Mouse (Mus musculus): ENCODE measurements around the gene Gtpbp3. TPM values are rescaled to one million over a fixed set of nuclear protein-coding genes. Genes with fewer than 3 reads are reported as not detected.
A peak's percentile ranks its signal among the peaks of the same experiment; 100 is the strongest.

Gtpbp3 gene
- polyA plus RNA-seq, 1 experiment from 2014 or later = 10.6 TPM

DNA sequence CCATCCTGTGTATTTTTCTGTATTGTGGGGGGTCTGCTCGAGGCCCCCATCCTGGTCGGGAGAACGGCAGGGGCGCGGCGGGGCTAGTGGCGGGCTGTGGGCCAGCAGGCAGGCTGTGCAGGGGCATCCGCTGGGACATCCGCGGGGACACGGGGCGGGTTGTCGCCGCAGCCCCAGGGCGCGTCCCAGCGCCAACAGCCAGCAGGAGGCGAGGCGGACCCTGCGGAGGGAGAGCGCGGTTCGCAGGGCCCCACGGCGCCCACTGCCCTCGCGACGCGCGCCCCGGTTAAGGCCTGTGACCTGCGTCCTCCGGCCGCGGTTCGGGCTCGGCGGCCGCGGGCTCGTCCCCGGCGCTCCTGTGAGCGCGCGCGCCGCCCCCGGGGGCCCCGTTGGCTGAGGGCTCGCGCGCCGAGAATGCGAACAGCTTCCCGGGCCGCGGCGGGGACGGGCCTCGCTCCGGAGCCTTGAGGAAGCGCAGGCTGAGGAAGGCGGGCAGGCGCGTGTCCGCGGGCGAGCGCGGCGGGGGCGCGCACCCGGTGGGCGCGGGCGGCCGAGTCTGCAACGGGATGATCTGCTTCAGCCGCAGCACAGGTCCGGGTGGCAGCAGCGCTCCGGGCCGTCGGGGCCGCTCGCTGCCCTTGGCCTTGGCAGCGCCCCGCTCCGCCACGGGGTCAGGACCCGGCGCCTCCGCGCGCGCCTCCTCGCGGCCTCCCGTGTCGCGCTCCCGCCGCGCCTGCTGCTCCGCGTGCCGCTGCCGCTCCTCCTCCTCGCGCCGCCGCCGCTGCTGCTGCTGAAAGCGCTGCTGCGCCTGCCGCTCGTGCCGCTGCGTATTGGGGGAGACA, 11.6 kb upstream of the Gtpbp3 start:
- Histone ChIP-seq H3K27ac (ENCODE audit: low read length) (peak overlapping the region; percentile 73), H3K36me3 (ENCODE audit: insufficient read depth, low read length) (0 out of 2 replicates have a peak, but pooled peaks cover 8% of the 10 kb centered on the region), H3K9ac (replicated peaks; ENCODE audit: low read depth) (peak overlapping the region; percentile 44), H3K4me2 (replicated peaks; ENCODE audit: low read depth, low read length) (peak overlapping the region; percentile 83), H3K4me1 (ENCODE audit: insufficient read depth, low read depth, low read length) (peaks cover 6% of the 10 kb centered on the region; the same call in 1 of the 2 replicates), H3K4me3 (ENCODE audit: low read depth, low read length) (peak overlapping the region; percentile 58), H3K9me3 (ENCODE audit: low read length) (no peaks in the 10 kb centered on the region), H3K27me3 (replicated peaks; ENCODE audit: insufficient read depth, low read length) (no peaks in the 10 kb centered on the region)
- no peak for TF ChIP-seq EP300 (IDR thresholded peaks at IDR 0.05)
- peak; percentile 55 for TF ChIP-seq CTCF (IDR thresholded peaks at IDR 0.05)
- ATAC-seq (peak; percentile 80), DNase-seq (ENCODE audit: low spot score) (peak; percentile 80)
- WGBS = 5% methylated on average over 38 of the region's 121 CpGs

DNA sequence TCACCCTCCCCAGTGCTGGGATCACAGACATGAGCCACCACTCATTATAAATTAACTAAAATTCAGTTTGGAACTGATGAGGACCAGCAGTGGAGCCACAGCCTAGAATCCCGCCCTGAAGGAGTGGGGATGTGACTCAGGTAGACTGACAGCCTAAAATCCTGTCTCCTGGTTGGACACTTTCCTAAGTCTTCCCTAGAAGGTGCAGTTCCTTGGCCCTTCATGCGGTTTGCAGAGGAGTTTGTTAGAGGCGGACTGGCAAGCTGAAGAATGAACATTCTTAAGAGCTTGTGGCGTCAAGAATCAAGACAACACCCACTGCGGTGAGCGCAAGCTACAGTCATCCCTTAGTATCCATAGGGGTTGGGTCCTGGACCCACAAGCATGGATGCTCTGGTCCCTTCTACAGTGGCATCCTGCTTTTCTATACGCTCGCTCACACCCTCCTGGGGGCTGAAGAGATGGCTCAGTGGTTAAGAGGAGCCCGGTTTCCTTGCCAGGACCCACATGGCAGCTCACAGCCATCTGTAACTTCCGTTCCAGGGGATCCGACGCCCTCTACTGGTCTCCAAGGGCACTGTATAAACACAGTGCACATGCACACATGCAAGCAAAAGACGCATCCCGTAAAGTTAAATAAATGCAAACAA, 10.6 kb upstream of the Gtpbp3 start:
- H3K4me3 ChIP-seq (ENCODE audit: low read depth, low read length) = no peak overlapping the region
- no peak overlapping the region for H3K27ac ChIP-seq (ENCODE audit: low read length)
- peak; percentile 38 for DNase-seq (ENCODE audit: low spot score)
- H3K9me3 ChIP-seq (ENCODE audit: low read length) = no peaks in the 10 kb centered on the region
- 58% methylated on average over 14 of the region's 14 CpGs for WGBS
- no peak for ATAC-seq
- no peak overlapping the region; the same call in 1 of the 2 replicates for H3K4me2 ChIP-seq (replicated peaks; ENCODE audit: low read depth, low read length)
- no peaks in the 10 kb centered on the region for H3K27me3 ChIP-seq (replicated peaks; ENCODE audit: insufficient read depth, low read length)
- peaks cover 6% of the 10 kb centered on the region; the same call in 1 of the 2 replicates for H3K4me1 ChIP-seq (ENCODE audit: insufficient read depth, low read depth, low read length)
- 0 out of 2 replicates have a peak, but pooled peaks cover 12% of the 10 kb centered on the region for H3K36me3 ChIP-seq (ENCODE audit: insufficient read depth, low read length)
- H3K9ac ChIP-seq (replicated peaks; ENCODE audit: low read depth) = no peak overlapping the region
- TF ChIP-seq EP300 (IDR thresholded peaks at IDR 0.05) (no peak), CTCF (IDR thresholded peaks at IDR 0.05) (peak; percentile 67)

DNA sequence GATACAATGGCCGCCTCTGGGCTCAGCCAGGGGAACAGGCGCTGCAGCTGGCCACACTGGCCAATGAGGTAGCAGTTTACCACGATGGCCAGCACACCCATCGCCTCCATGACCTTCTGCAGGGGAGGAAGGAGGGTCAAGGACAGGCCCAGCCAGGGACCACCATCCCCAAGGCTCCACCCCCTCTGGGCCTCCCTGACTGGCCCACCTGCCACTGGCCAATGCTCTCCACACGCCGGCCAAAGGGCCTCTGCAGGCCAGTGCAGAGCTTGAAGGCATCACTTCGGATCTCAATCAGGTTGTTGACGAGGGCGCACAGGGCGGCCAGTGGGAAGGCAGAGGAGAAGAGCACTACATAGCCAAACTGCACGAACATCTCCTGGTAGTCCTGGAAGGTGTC, 9.0 kb upstream of the Gtpbp3 start:
- no peak overlapping the region for H3K27ac ChIP-seq (ENCODE audit: low read length)
- H3K4me3 ChIP-seq (ENCODE audit: low read depth, low read length) = no peak overlapping the region
- 0 out of 2 replicates have a peak, but pooled peaks cover 3% of the 10 kb centered on the region for H3K36me3 ChIP-seq (ENCODE audit: insufficient read depth, low read length)
- H3K9ac ChIP-seq (replicated peaks; ENCODE audit: low read depth) = no peak overlapping the region
- H3K4me2 ChIP-seq (replicated peaks; ENCODE audit: low read depth, low read length) = no peak overlapping the region
- no peak for TF ChIP-seq EP300 (IDR thresholded peaks at IDR 0.05)
- no peak for TF ChIP-seq CTCF (IDR thresholded peaks at IDR 0.05)
- no peak for ATAC-seq
- WGBS = 90% methylated on average over 11 of the region's 11 CpGs
- DNase-seq (ENCODE audit: low spot score) = no peak
- peaks cover 6% of the 10 kb centered on the region; the same call in 1 of the 2 replicates for H3K4me1 ChIP-seq (ENCODE audit: insufficient read depth, low read depth, low read length)
- H3K9me3 ChIP-seq (ENCODE audit: low read length) = no peaks in the 10 kb centered on the region
- H3K27me3 ChIP-seq (replicated peaks; ENCODE audit: insufficient read depth, low read length) = no peaks in the 10 kb centered on the region

DNA sequence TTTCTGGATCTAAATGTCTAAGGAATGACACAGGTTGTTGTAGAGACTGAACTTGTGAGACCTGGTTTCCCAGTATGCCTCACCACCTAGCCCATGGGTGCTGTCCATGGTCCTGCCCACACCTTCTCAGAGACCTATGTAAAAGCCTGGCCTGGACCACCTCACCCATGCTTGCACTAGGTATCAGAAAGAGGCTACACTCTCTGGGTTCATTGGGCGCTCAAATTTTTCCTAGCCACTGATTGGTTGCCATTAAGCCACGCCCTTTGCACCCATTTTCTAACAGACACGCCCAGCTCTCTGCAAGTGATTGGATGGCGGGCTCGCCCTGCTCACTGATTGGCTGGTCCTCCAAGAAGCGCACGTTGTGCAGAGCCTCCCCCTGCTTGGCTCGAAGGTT, 4.0 kb upstream of the Gtpbp3 start:
- H3K4me1 ChIP-seq (ENCODE audit: insufficient read depth, low read depth, low read length) = peaks cover 6% of the 10 kb centered on the region
- 59% methylated on average over 8 of the region's 8 CpGs for WGBS
- H3K9ac ChIP-seq (replicated peaks; ENCODE audit: low read depth) = no peak overlapping the region
- no peak overlapping the region for H3K4me2 ChIP-seq (replicated peaks; ENCODE audit: low read depth, low read length)
- ATAC-seq (no peak), DNase-seq (ENCODE audit: low spot score) (peak; percentile 58)
- H3K9me3 ChIP-seq (ENCODE audit: low read length) = no peaks in the 10 kb centered on the region
- TF ChIP-seq CTCF (IDR thresholded peaks at IDR 0.05) (no peak), EP300 (IDR thresholded peaks at IDR 0.05) (no peak)
- no peak overlapping the region for H3K4me3 ChIP-seq (ENCODE audit: low read depth, low read length)
- no peaks in the 10 kb centered on the region for H3K27me3 ChIP-seq (replicated peaks; ENCODE audit: insufficient read depth, low read length)
- H3K36me3 ChIP-seq (ENCODE audit: insufficient read depth, low read length) = 0 out of 2 replicates have a peak, but pooled peaks cover 3% of the 10 kb centered on the region
- no peak overlapping the region for H3K27ac ChIP-seq (ENCODE audit: low read length)

DNA sequence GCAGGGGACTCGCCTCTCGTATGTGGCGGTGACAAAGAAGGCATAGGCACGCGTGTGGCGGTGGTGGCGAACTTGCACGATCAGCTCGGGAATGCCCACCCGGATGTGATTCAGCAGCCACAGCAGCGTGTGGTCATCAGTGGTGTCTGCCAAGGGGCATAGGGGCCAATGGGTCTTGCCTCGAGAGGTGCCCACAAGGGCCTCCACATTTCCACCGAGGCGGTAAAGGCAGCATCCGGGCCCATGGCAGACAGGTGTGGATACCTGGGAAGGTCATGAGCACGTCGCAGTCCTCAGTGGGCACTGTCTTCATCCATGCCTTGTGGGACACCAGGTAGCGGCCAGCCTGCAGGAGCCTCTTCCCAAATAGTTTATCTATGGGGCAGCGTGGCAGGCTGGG, 3.2 kb upstream of the Gtpbp3 start:
- ATAC-seq (no peak), DNase-seq (ENCODE audit: low spot score) (no peak)
- no peak for TF ChIP-seq EP300 (IDR thresholded peaks at IDR 0.05)
- TF ChIP-seq CTCF (IDR thresholded peaks at IDR 0.05) = no peak
- H3K36me3 ChIP-seq (ENCODE audit: insufficient read depth, low read length) = 0 out of 2 replicates have a peak, but pooled peaks cover 3% of the 10 kb centered on the region
- no peak overlapping the region for H3K4me3 ChIP-seq (ENCODE audit: low read depth, low read length)
- no peaks in the 10 kb centered on the region for H3K27me3 ChIP-seq (replicated peaks; ENCODE audit: insufficient read depth, low read length)
- WGBS = 93% methylated on average over 19 of the region's 19 CpGs
- H3K4me2 ChIP-seq (replicated peaks; ENCODE audit: low read depth, low read length) = no peak overlapping the region
- no peak overlapping the region for H3K9ac ChIP-seq (replicated peaks; ENCODE audit: low read depth)
- no peak overlapping the region for H3K27ac ChIP-seq (ENCODE audit: low read length)
- no peaks in the 10 kb centered on the region for H3K9me3 ChIP-seq (ENCODE audit: low read length)
- H3K4me1 ChIP-seq (ENCODE audit: insufficient read depth, low read depth, low read length) = peaks cover 13% of the 10 kb centered on the region

Measured in lung, postnatal 0 days (tissue).